In the genomic region with DNA sequence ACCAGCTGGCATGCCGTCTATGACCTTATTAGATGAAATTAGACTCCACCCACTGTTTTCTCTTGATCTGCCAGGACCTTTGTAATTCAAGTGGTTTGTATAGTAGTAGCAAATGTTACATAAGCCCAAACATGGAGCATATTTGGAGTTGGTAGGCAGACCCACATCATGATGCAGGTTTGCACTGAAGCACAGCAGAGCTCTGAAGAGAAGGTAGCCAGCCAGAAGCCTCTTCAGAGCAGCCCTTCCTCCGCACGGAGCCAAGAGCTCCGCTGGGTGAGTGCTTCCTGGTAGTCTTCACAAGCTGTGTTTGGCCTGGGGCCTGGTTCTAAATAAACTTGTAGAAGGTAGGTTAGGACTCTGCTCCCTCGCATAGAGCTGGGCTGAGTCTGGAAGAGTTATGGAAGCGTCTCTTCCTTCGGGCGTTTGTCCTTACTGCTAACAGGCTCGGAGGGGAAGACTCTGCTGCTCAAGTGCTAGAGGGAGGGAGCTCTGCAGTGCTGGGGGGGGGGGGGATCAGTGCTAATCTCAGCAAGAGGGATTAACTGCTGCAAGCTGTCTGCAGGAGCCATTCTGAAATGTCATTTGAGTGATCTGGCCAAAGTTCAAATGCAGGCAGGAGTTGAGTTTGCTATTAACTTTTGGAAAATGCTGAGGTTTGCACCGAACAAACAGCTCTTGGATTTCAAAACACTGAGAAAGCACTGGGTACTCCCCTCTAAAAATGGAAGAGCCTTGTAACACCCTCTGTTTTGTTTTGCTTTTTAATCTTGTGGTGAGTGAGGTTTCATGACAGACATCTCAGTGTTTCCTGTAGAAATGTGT, we compare ENCODE assay signal across 9 mouse cellular contexts. TPM values are rescaled to one million over a fixed set of nuclear protein-coding genes. Genes with fewer than 3 reads are reported as not detected.
DNase-seq lines count a peak whose midpoint lies in the region; ATAC-seq and TF ChIP-seq lines count a peak whose summit lies in the region.
"Had no signal": no experiment of that assay in that cellular context is flagged by ENCODE, and none has a peak within 500 bp of the region (broad histone marks: within the 10 kb centered on the region; RNA-seq: fewer than 3 reads in every experiment).

No protein-coding gene starts in this region.

- TF ChIP-seq CTCF in gastrocnemius, adult 2 months (IDR thresholded peaks at IDR 0.05), result no peak
- no peak for TF ChIP-seq CTCF in liver, adult 2 months (IDR thresholded peaks at IDR 0.05; ENCODE audit: low read depth, low read length)
- no peak for TF ChIP-seq CTCF in thymus, adult 2 months (IDR thresholded peaks at IDR 0.05; ENCODE audit: borderline replicate concordance, control insufficient read depth, extremely low read depth, insufficient read depth, low read length, poor library complexity)

- peak overlapping the region; percentile 71 for H3K4me3 ChIP-seq in gastrocnemius, adult 2 months
- H3K4me3 ChIP-seq in hindbrain, embryonic 16.5 days (ENCODE audit: low read length), result no peak overlapping the region; the same call in 1 of the 2 replicates
- H3K4me3 ChIP-seq in liver, adult 2 months (ENCODE audit: insufficient read depth, low read depth, low read length), result peak overlapping the region; percentile 37
- H3K4me3 ChIP-seq in midbrain, embryonic 16.5 days (ENCODE audit: low read depth, low read length), result no peak overlapping the region
- H3K4me3 ChIP-seq in thymus, adult 2 months (ENCODE audit: control insufficient read depth, insufficient read depth, low read length), result peak overlapping the region; percentile 52
- H3K4me3 ChIP-seq: myocyte had no signal

- peaks cover 17% of the 10 kb centered on the region for H3K4me1 ChIP-seq in hindbrain, embryonic 16.5 days (ENCODE audit: control insufficient read depth, insufficient read depth, low read depth, low read length)
- H3K4me1 ChIP-seq in liver, adult 2 months (ENCODE audit: control insufficient read depth, insufficient read depth, low read length), result peaks cover 47% of the 10 kb centered on the region
- peaks cover 35% of the 10 kb centered on the region for H3K4me1 ChIP-seq in midbrain, embryonic 16.5 days (ENCODE audit: control insufficient read depth, insufficient read depth, low read length)
- H3K4me1 ChIP-seq in thymus, adult 2 months (replicated peaks; ENCODE audit: control insufficient read depth, insufficient read depth, low read length), result peaks cover 17% of the 10 kb centered on the region

- DNase-seq in left cerebral cortex, postnatal 4 days, result peak; percentile 26
- DNase-seq in left cerebral cortex, postnatal 14 days (ENCODE audit: low spot score in 2 of 2), result no peak
- DNase-seq in cerebellum, adult 9-11 months, result peak; percentile 71
- peak; percentile 69 for DNase-seq in gastrocnemius, adult 2 months
- peak; percentile 97 for DNase-seq in liver, adult 2 months (ENCODE audit: extremely low read depth, low read depth, low spot score)
- DNase-seq in thymus, adult 2 months, result peak; percentile 48

- H3K79me2 ChIP-seq in liver, adult 2 months (ENCODE audit: control insufficient read depth, insufficient read depth, low read length), result peaks cover 10% of the 10 kb centered on the region; the same call in 1 of the 2 replicates

- ATAC-seq in hindbrain, embryonic 16.5 days, result peak; percentile 35
- 0 out of 2 replicates have a peak, but pooled peaks have one; percentile 12 for ATAC-seq in midbrain, embryonic 16.5 days

- peak overlapping the region; percentile 91 for H3K27ac ChIP-seq in gastrocnemius, adult 2 months
- H3K27ac ChIP-seq in hindbrain, embryonic 16.5 days (ENCODE audit: low read depth, low read length), result peak overlapping the region; percentile 78
- H3K27ac ChIP-seq in liver, adult 2 months (replicated peaks; ENCODE audit: insufficient read depth, low read depth, low read length), result peak overlapping the region; percentile 100
- H3K27ac ChIP-seq in midbrain, embryonic 16.5 days (ENCODE audit: low read length), result peak overlapping the region; percentile 63
- H3K27ac ChIP-seq in thymus, adult 2 months (ENCODE audit: control insufficient read depth, insufficient read depth, low read length), result peak overlapping the region; percentile 94

- H3K27me3 ChIP-seq in hindbrain, embryonic 16.5 days (replicated peaks; ENCODE audit: control insufficient read depth, insufficient read depth, low read length), result no peaks in the 10 kb centered on the region
- H3K27me3 ChIP-seq in liver, adult 2 months (ENCODE audit: control insufficient read depth, insufficient read depth, low read length), result no peaks in the 10 kb centered on the region
- H3K27me3 ChIP-seq in midbrain, embryonic 16.5 days (ENCODE audit: control insufficient read depth, insufficient read depth, low read depth, low read length), result no peaks in the 10 kb centered on the region
- no peaks in the 10 kb centered on the region for H3K27me3 ChIP-seq in thymus, adult 2 months (ENCODE audit: control insufficient read depth, insufficient read depth, low read length)

- H3K36me3 ChIP-seq in hindbrain, embryonic 16.5 days (ENCODE audit: control insufficient read depth, insufficient read depth, low read length), result no peaks in the 10 kb centered on the region
- H3K36me3 ChIP-seq in liver, adult 2 months (ENCODE audit: control insufficient read depth, insufficient read depth, low read length), result no peaks in the 10 kb centered on the region; the same call in 1 of the 2 replicates
- H3K36me3 ChIP-seq in midbrain, embryonic 16.5 days (ENCODE audit: control insufficient read depth, insufficient read depth, low read length), result no peaks in the 10 kb centered on the region
- no peaks in the 10 kb centered on the region for H3K36me3 ChIP-seq in thymus, adult 2 months (ENCODE audit: control insufficient read depth, insufficient read depth, low read length)

- H3K4me2 ChIP-seq in hindbrain, embryonic 16.5 days (ENCODE audit: low read length), result peak overlapping the region; percentile 39
- peak overlapping the region; percentile 10; the same call in 1 of the 2 replicates for H3K4me2 ChIP-seq in midbrain, embryonic 16.5 days (ENCODE audit: low read length)

- TF ChIP-seq POLR2A in liver, adult 2 months (IDR thresholded peaks at IDR 0.05; ENCODE audit: extremely low read depth, insufficient read depth, low read length), result no peak
- TF ChIP-seq POLR2A in thymus, adult 2 months (IDR thresholded peaks at IDR 0.05; ENCODE audit: control insufficient read depth, extremely low read depth, insufficient read depth, low read length, poor library complexity), result 0 out of 2 replicates have a peak, but pooled peaks have one; percentile 19

- intact Hi-C loops in left cerebral cortex, postnatal 4 days (cut with DNase I), result no loop called here
- intact Hi-C loops in left cerebral cortex, postnatal 14 days (cut with DNase I), result no loop called here
- intact Hi-C loops in gastrocnemius, adult 2 months (cut with DNase I), result loop anchor here (10.0 kb wide), 1 partner anchor 53 kb away; no protein-coding TSS in a partner anchor

- no peaks in the 10 kb centered on the region for H3K9me3 ChIP-seq in hindbrain, embryonic 16.5 days (ENCODE audit: control insufficient read depth, low read length)
- no peaks in the 10 kb centered on the region for H3K9me3 ChIP-seq in midbrain, embryonic 16.5 days (replicated peaks; ENCODE audit: control insufficient read depth, low read length, poor library complexity, severe bottlenecking)

- WGBS in hindbrain, embryonic 16.5 days, result 9% methylated on average over 10 of the region's 10 CpGs
- 8% methylated on average over 10 of the region's 10 CpGs for WGBS in liver, adult 2 months
- 5% methylated on average over 10 of the region's 10 CpGs for WGBS in midbrain, embryonic 16.5 days
- 1% methylated on average over 10 of the region's 10 CpGs for WGBS in thymus, adult 2 months

- peak overlapping the region; percentile 22; the same call in 1 of the 2 replicates for H3K9ac ChIP-seq in hindbrain, embryonic 16.5 days (ENCODE audit: low read depth, low read length)
- H3K9ac ChIP-seq in liver, adult 2 months (ENCODE audit: low read depth, low read length), result peak overlapping the region; percentile 59
- H3K9ac ChIP-seq in midbrain, embryonic 16.5 days (ENCODE audit: low read depth, low read length), result no peak overlapping the region

RNA-seq across cellular contexts. Expression of gene Psmd6, which starts 52.9 kb away (rescaled TPM):
- 100 to 1,000 TPM; 142 to 144 TPM for total RNA-seq in left cerebral cortex, postnatal 4 days (2021)
- 100 to 1,000 TPM; 108 to 110 TPM for total RNA-seq in left cerebral cortex, postnatal 14 days (2021)
- 100 to 1,000 TPM; 144 to 151 TPM for total RNA-seq in gastrocnemius, adult 2 months (2021)
- polyA plus RNA-seq in hindbrain, embryonic 16.5 days (2015; fragmentation: Nextera tagmentation; extraction: Ambion mirVana), result 244 and 245 TPM in 2 replicates
- total RNA-seq in liver, adult 2 months (2014; rRNA removed), result 120 and 122 TPM in 2 replicates
- 36.6 and 43.5 TPM in 2 replicates for polyA plus RNA-seq in liver, adult 2 months (2012; rRNA removed)
- 250 and 259 TPM in 2 replicates for polyA plus RNA-seq in midbrain, embryonic 16.5 days (2015; fragmentation: Nextera tagmentation; extraction: Ambion mirVana)
- polyA plus RNA-seq in thymus, adult 2 months (2012; rRNA removed), result 34.2 and 34.5 TPM in 2 replicates

Comparison
In these comparisons a context has a peak if more than half of its experiments do, and no peak if none do; other contexts are left out.
1. DNase-seq: peak in left cerebral cortex, postnatal 4 days (single experiment), cerebellum, adult 9-11 months (single experiment), gastrocnemius, adult 2 months (single experiment), liver, adult 2 months (single experiment) and thymus, adult 2 months (single experiment); none in left cerebral cortex, postnatal 14 days (0 of 2).
2. H3K4me3 ChIP-seq: peak in gastrocnemius, adult 2 months (single experiment), liver, adult 2 months (single experiment) and thymus, adult 2 months (single experiment); none in hindbrain, embryonic 16.5 days (single experiment) and midbrain, embryonic 16.5 days (single experiment).
3. Peak in every context shown above with its lines, with median percentiles within 50 percentile points of each other: H3K27ac ChIP-seq.